ENCODE assay signal across 16 mouse cellular contexts in the genomic region with DNA sequence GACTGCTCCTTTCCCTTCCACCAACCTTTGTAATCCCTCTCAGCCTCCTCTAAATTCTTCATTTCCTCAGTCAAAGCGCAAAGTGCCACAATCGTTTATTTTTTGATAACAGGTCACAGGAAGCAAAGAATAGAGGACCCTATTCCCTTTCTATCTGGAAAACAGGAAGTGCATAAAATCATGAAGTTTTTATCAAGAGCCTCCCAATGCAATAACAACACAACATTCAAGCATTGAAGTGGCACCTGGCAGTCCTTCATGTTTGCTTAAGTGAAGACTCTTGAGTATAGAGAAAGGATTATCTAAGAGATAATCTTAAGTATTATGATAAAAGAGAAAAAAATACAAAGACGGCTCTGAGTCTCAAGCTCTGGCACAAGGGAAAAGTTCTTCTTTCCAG.
"Had no signal": no experiment of that assay in that cellular context is flagged by ENCODE, and none has a peak within 500 bp of the region (broad histone marks: within the 10 kb centered on the region; RNA-seq: fewer than 3 reads in every experiment).

No protein-coding gene starts in this region.

- H3K27ac ChIP-seq: neural tube, embryonic 13.5 days; neural tube, embryonic 15.5 days; stomach, embryonic 15.5 days; stomach, postnatal 0 days had no signal

- H3K4me3 ChIP-seq: neural tube, embryonic 13.5 days; neural tube, embryonic 15.5 days; stomach, embryonic 15.5 days had no signal

- H3K9ac ChIP-seq: neural tube, embryonic 13.5 days; neural tube, embryonic 15.5 days; stomach, embryonic 15.5 days had no signal

- H3K9me3 ChIP-seq: neural tube, embryonic 13.5 days; neural tube, embryonic 15.5 days; stomach, embryonic 15.5 days had no signal

- DNase-seq: retina, postnatal 1 day; right cerebral cortex, adult 18-20 months; right cerebral cortex, postnatal 14 days; right cerebral cortex, postnatal 25 days; right cerebral cortex, postnatal 4 days; spleen, adult 18-20 months; thymus, adult 18-20 months; thymus, adult 2 months; thymus, postnatal 14 days; thymus, postnatal 25 days; thymus, postnatal 36 days; thymus, postnatal 4 days had no signal

- H3K4me2 ChIP-seq: neural tube, embryonic 13.5 days; neural tube, embryonic 15.5 days; stomach, embryonic 15.5 days had no signal

- H3K4me1 ChIP-seq: neural tube, embryonic 13.5 days; neural tube, embryonic 15.5 days; stomach, embryonic 15.5 days had no signal

- H3K36me3 ChIP-seq: neural tube, embryonic 13.5 days; neural tube, embryonic 15.5 days; stomach, embryonic 15.5 days had no signal

- H3K27me3 ChIP-seq: neural tube, embryonic 13.5 days; neural tube, embryonic 15.5 days; stomach, embryonic 15.5 days had no signal
